Mouse (Mus musculus) lung, embryonic 14.5 days (tissue): Measurements from ENCODE around the gene Nf1. TPM values are rescaled to one million over a fixed set of nuclear protein-coding genes. Genes with fewer than 3 reads are reported as not detected.

Source experiments
- ATAC-seq: fragments of 200-750 bp; cut with Nextera tagmentation; 2 replicates; pipeline ENCODE4 v1.8.0; 2017; ENCODE audit warnings: mild to moderate bottlenecking, moderate TSS enrichment, moderate library complexity; ENCODE audit not compliant: insufficient read depth
- DNase-seq: peaks from one replicate; pipeline ENCODE4 v3.0.0-alpha.2; 2015
- H3K27ac ChIP-seq: fragments of 300-500 bp; sonication (generic); 2 replicates; pipeline ENCODE4 v1.5.1; 2014; ENCODE audit warnings: low read depth, mild to moderate bottlenecking, moderate library complexity
- H3K27me3 ChIP-seq: fragments of 300-500 bp; sonication (generic); 2 replicates; pipeline ENCODE4 v1.6.1; 2014; ENCODE audit warnings: low read length, control low read depth; ENCODE audit not compliant: insufficient read depth
- H3K36me3 ChIP-seq: fragments of 300-500 bp; sonication (generic); 2 replicates; pipeline ENCODE4 v1.6.1; 2014; ENCODE audit warnings: control low read depth; ENCODE audit not compliant: insufficient read depth
- H3K4me1 ChIP-seq: fragments of 300-500 bp; sonication (generic); 2 replicates; pipeline ENCODE4 v1.6.1; 2014; ENCODE audit warnings: antibody characterized with exemption, control low read depth; ENCODE audit not compliant: insufficient read depth
- H3K4me2 ChIP-seq: fragments of 300-500 bp; sonication (generic); 2 replicates; pipeline ENCODE4 v1.6.1; 2014; ENCODE audit warnings: mild to moderate bottlenecking
- H3K4me3 ChIP-seq: fragments of 300-500 bp; sonication (generic); 2 replicates; pipeline ENCODE4 v1.5.1; 2014; ENCODE audit warnings: low read depth, low read length
- H3K9ac ChIP-seq: fragments of 300-500 bp; sonication (generic); 2 replicates; pipeline ENCODE4 v1.6.1; 2014
- H3K9me3 ChIP-seq: fragments of 300-500 bp; sonication (generic); 2 replicates; pipeline ENCODE4 v1.6.1; 2016; ENCODE audit warnings: low read depth, low read length, control low read depth
- CTCF ChIP-seq: IDR thresholded peaks from 2 replicates; pipeline ENCODE4 v1.5.1; 2016; ENCODE audit warnings: antibody characterized with exemption, low read depth
- WGBS: fragments of 180-500 bp; shearing (Covaris S2); extraction: QIAGEN DNeasy Blood & Tissue Kit; methylation state at CpG from one replicate; pipeline ENCODE4 v1.1.7; 2014; 5-methylcytosine and 5-hydroxymethylcytosine counted together
- polyA plus RNA-seq: library from polyadenylated mRNA; unstranded; fragments of >200 nt; fragmentation: Nextera tagmentation; extraction: Ambion mirVana; gene quantifications from 2 replicates; pipeline ENCODE4 v1.2.1, GENCODE M21; 2014

Gene Nf1
- polyA plus RNA-seq, 1 experiment from 2014 or later: 12.6 TPM

DNA sequence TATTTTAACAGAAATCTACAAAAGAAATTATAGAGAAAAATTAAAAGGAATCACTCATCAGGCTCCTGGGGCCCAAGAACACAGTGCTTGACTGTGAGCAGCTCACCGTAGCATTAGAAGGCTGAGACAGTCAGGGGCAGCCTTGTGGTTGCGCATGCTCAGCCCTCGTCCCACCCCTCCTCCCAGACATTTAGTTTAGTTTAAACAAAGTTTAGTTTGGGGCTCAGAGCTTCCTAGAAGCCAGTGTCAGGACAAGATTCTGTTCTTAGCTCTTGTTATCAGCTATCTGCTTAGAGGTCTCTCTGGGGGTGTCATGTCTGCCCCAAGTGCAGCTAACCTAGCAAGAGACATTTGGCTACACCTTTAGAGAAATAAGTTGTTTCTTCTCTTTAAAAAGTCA, 189.1 kb downstream of the Nf1 start:
- Histone ChIP-seq H3K9ac (no peak overlapping the region), H3K9me3 (no peaks in the 10 kb centered on the region), H3K4me3 (no peak overlapping the region), H3K4me2 (no peak overlapping the region), H3K27me3 (no peaks in the 10 kb centered on the region), H3K27ac (no peak overlapping the region), H3K36me3 (peaks cover 21% of the 10 kb centered on the region; the same call in 1 of the 2 replicates), H3K4me1 (no peaks in the 10 kb centered on the region)
- DNase-seq (no peak), ATAC-seq (no peak)
- no peak for TF ChIP-seq CTCF
- WGBS: 79% methylated on average over 3 of the region's 3 CpGs

DNA sequence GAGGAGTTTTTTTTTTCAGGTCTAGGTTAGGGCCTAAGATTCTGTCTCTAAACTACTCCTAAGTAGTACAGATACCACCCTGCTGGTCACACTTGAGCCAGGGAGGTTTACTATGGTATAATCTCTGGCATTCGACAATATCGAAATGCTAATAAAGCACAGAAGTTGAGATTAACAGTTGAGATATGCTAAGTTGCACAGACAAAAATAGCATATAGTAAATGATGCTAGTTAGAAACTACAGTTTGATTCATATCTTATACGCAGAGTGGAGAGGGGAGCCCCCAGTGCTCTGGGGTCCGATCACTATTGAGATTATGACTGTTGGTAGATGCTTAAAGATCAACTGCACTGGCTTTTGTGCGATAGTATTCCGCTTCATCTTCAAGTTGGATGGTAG, 189.7 kb downstream of the Nf1 start:
- H3K4me1 ChIP-seq: no peaks in the 10 kb centered on the region
- no peak overlapping the region for H3K4me2 ChIP-seq
- no peak for TF ChIP-seq CTCF
- ATAC-seq (no peak), DNase-seq (no peak)
- no peak overlapping the region for H3K27ac ChIP-seq
- no peak overlapping the region for H3K4me3 ChIP-seq
- H3K9ac ChIP-seq: no peak overlapping the region
- no peaks in the 10 kb centered on the region for H3K9me3 ChIP-seq
- H3K27me3 ChIP-seq: no peaks in the 10 kb centered on the region
- peaks cover 18% of the 10 kb centered on the region; the same call in 1 of the 2 replicates for H3K36me3 ChIP-seq
- 96% methylated on average over 6 of the region's 6 CpGs for WGBS

DNA sequence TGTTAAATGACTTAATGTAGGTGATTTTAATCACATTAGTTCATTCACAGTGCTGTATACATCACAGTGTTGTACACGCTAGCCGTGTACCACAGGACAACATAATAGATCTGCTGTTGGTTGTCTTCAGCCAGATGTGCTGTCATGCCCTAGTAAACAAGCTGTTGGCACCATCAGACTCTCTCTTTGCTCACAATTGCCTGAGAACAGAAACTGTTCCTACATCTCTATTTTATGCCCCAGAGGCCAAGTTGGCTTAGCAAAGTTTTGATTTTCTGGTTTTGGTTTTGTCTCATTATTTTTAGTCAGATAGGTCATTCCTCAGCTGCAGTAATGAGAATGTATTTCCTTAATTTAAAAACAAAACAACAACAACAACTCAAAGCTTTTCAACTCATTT, 190.2 kb downstream of the Nf1 start:
- no peaks in the 10 kb centered on the region for H3K9me3 ChIP-seq
- H3K4me2 ChIP-seq: no peak overlapping the region
- H3K27me3 ChIP-seq: no peaks in the 10 kb centered on the region
- no peaks in the 10 kb centered on the region for H3K4me1 ChIP-seq
- no peak overlapping the region for H3K4me3 ChIP-seq
- WGBS: 70% methylated on average over 2 of the region's 2 CpGs
- no peak for TF ChIP-seq CTCF
- no peak for DNase-seq
- H3K27ac ChIP-seq: no peak overlapping the region
- ATAC-seq: no peak
- no peak overlapping the region for H3K9ac ChIP-seq
- peaks cover 18% of the 10 kb centered on the region; the same call in 1 of the 2 replicates for H3K36me3 ChIP-seq

DNA sequence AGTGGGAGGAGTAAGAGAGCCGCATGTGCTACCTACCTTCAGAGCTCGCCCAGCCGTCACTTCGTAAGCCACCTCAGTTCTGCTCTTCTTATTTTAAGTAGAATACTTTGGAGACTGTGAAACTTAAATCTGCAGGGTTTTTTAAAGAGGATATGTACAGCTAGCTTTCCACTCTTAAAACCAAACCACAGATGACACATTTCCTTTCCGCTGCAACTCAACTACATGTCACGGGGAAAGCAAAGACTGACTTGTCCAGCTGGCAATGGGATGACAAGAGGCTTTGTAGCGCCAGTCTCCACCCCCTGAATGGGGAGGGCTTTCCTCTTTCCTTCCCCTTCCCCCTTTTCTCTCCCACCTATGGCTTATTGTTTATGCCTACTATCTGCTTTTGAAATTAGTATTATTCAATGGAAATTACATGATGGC, 190.9 kb downstream of the Nf1 start, which contains the start of the genes Evi2 and Evi2a:
TSS of gene Evi2 (minus strand) at position 257 of the 429 bp plus-strand sequence.
TSS of gene Evi2a (minus strand) at position 277 of the 429 bp plus-strand sequence.
- no peak for ATAC-seq
- H3K27me3 ChIP-seq: no peaks in the 10 kb centered on the region

DNA sequence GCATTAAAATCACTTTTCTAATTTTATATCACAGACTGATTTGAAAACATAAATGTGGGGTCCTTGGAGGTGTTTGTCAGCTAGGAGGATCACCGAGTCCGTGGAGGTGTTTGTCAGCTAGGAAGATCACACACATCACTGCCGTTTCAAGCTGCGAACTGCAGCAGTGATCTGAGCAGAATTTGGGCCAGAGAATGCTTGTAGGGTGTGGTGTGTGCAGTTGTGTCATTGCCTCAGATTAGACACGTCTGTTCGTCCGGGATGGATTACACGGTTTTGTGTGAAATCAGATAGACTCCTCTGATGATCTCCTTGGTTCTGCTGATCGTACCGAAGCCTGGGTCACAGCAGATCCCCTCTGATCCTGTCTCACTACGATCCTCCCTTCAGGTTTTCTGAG, 191.3 kb downstream of the Nf1 start:
- Histone ChIP-seq H3K27me3 (no peaks in the 10 kb centered on the region), H3K4me1 (no peaks in the 10 kb centered on the region), H3K4me2 (no peak overlapping the region), H3K9ac (no peak overlapping the region), H3K9me3 (no peaks in the 10 kb centered on the region), H3K36me3 (peaks cover 18% of the 10 kb centered on the region; the same call in 1 of the 2 replicates), H3K27ac (no peak overlapping the region), H3K4me3 (no peak overlapping the region)
- no peak for TF ChIP-seq CTCF
- no peak for DNase-seq
- 82% methylated on average over 11 of the region's 11 CpGs for WGBS
- ATAC-seq: no peak

More for the DNA sequence above, 190.9 kb downstream of the Nf1 start, which contains the start of the genes Evi2 and Evi2a:
- peaks cover 18% of the 10 kb centered on the region; the same call in 1 of the 2 replicates for H3K36me3 ChIP-seq
- H3K9ac ChIP-seq: no peak within 1 kb of the TSS
- no peaks in the 10 kb centered on the region for H3K4me1 ChIP-seq
- 84% methylated on average over 7 of the region's 7 CpGs for WGBS
- H3K9me3 ChIP-seq: no peaks in the 10 kb centered on the region
- no peak for DNase-seq
- no peak within 1 kb of the TSS for H3K4me2 ChIP-seq
- no peak within 1 kb of the TSS for H3K4me3 ChIP-seq
- no peak within 1 kb of the TSS for H3K27ac ChIP-seq
- TF ChIP-seq CTCF: no peak

DNA sequence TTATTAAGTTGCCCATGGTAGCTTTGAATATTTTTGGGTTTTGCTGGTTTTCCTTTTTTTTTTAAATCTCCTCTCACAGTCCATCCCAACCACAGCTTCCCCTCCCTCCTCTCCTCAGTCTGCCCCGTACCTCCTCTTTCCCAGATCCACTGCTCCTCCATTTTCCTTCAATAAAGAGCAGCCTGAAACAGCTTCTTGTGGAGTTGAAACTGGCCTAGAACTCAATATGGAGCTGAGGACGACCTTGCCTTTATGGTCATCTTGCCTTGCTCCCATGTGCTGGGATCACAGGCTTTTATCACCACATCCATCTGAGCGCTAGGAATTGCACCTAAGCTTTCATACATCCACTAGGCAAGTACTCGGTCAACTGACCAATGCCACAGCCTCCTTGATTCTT, 192.0 kb downstream of the Nf1 start:
- no peak for TF ChIP-seq CTCF
- Histone ChIP-seq H3K27me3 (no peaks in the 10 kb centered on the region), H3K4me1 (no peaks in the 10 kb centered on the region), H3K27ac (no peak overlapping the region), H3K4me2 (no peak overlapping the region), H3K9ac (no peak overlapping the region), H3K36me3 (peaks cover 18% of the 10 kb centered on the region; the same call in 1 of the 2 replicates), H3K9me3 (no peaks in the 10 kb centered on the region), H3K4me3 (no peak overlapping the region)
- DNase-seq (no peak), ATAC-seq (no peak)
- 87% methylated on average over 4 of the region's 4 CpGs for WGBS

DNA sequence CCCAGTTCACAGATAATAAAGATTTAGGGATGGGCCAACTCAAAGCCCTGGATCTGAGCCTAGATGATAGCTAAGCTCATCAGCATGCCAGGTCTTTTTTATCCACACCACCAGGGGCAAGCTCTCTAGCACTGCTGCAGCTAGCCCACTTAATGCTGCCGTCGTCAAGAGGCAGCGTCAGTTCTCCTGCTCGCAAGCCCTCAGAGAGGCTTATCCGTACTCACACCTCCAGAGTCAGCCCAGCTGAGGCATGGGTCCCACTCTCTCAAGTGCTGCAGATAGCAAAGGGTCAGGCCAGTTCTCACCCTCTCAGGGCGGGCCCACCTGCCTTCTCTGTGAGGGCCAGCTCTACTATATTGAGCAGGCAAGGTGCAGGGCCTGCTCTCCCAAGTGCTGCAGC, 193.8 kb downstream of the Nf1 start:
- H3K9me3 ChIP-seq: no peaks in the 10 kb centered on the region
- H3K36me3 ChIP-seq: peaks cover 23% of the 10 kb centered on the region; the same call in 1 of the 2 replicates
- TF ChIP-seq CTCF: no peak
- H3K4me2 ChIP-seq: no peak overlapping the region
- WGBS: 64% methylated on average over 6 of the region's 6 CpGs
- H3K27me3 ChIP-seq: no peaks in the 10 kb centered on the region
- no peak overlapping the region for H3K9ac ChIP-seq
- H3K4me3 ChIP-seq: no peak overlapping the region
- DNase-seq: no peak
- no peak for ATAC-seq
- H3K27ac ChIP-seq: peak overlapping the region; percentile 15; the same call in 1 of the 2 replicates
- no peaks in the 10 kb centered on the region for H3K4me1 ChIP-seq
